Mouse (Mus musculus): Measurements from ENCODE around the gene Dvl1. TPM values are rescaled to one million over a fixed set of nuclear protein-coding genes. Genes with fewer than 3 reads are reported as not detected.

Gene Dvl1
- polyA plus RNA-seq, 1 experiment from 2014 or later: 5.3 TPM

GRCm38 (mm10) chr4:155889316-155889715, 42.1 kb downstream of the Dvl1 start:
- H3K9me3 ChIP-seq (replicated peaks): no peaks in the 10 kb centered on the region
- H3K36me3 ChIP-seq: peaks cover 56% of the 10 kb centered on the region
- WGBS: 82% methylated on average over 5 of the region's 5 CpGs
- H3K4me1 ChIP-seq: peaks cover 29% of the 10 kb centered on the region
- H3K27me3 ChIP-seq: no peaks in the 10 kb centered on the region
- no peak for ATAC-seq (replicated peaks; ENCODE audit: low FRiP score)
- no peak overlapping the region for H3K9ac ChIP-seq
- H3K4me2 ChIP-seq: no peak overlapping the region
- H3K4me3 ChIP-seq (replicated peaks): no peak overlapping the region
- H3K27ac ChIP-seq: no peak overlapping the region

GRCm38 (mm10) chr4:155891011-155891471, 43.8 kb downstream of the Dvl1 start:
- H3K27ac ChIP-seq: peak overlapping the region; percentile 99; the same call in 1 of the 2 replicates

GRCm38 (mm10) chr4:155891551-155892001, 44.4 kb downstream of the Dvl1 start, which contains the start of the genes Pusl1 and Acap3:
TSS of gene Pusl1 (minus strand) at chr4:155891781.
TSS of gene Acap3 (plus strand) at chr4:155891822.
- peak; percentile 90 for ATAC-seq (replicated peaks; ENCODE audit: low FRiP score)
- WGBS: under 1% methylated on average over 52 of the region's 52 CpGs

More at GRCm38 (mm10) chr4:155891011-155891471, 43.8 kb downstream of the Dvl1 start:
- H3K9ac ChIP-seq: peak overlapping the region; percentile 92
- WGBS: under 1% methylated on average over 34 of the region's 34 CpGs
- no peaks in the 10 kb centered on the region for H3K9me3 ChIP-seq (replicated peaks)
- peak overlapping the region; percentile 92 for H3K4me3 ChIP-seq (replicated peaks)
- H3K4me2 ChIP-seq: peak overlapping the region; percentile 98
- ATAC-seq (replicated peaks; ENCODE audit: low FRiP score): no peak
- peaks cover 42% of the 10 kb centered on the region for H3K36me3 ChIP-seq
- peaks cover 39% of the 10 kb centered on the region for H3K4me1 ChIP-seq
- no peaks in the 10 kb centered on the region for H3K27me3 ChIP-seq

GRCm38 (mm10) chr4:155892017-155892416, 44.8 kb downstream of the Dvl1 start:
- under 1% methylated on average over 53 of the region's 56 CpGs for WGBS

More at GRCm38 (mm10) chr4:155891551-155892001, 44.4 kb downstream of the Dvl1 start, which contains the start of the genes Pusl1 and Acap3:
- Histone ChIP-seq H3K9me3 (replicated peaks) (no peaks in the 10 kb centered on the region), H3K36me3 (peaks cover 42% of the 10 kb centered on the region), H3K4me1 (peaks cover 39% of the 10 kb centered on the region), H3K4me2 (peak within 1 kb of the TSS; percentile 98), H3K4me3 (replicated peaks) (peak within 1 kb of the TSS; percentile 92), H3K27ac (peak within 1 kb of the TSS; percentile 99), H3K27me3 (no peaks in the 10 kb centered on the region), H3K9ac (peak within 1 kb of the TSS; percentile 92)

GRCm38 (mm10) chr4:155892438-155893211, 45.4 kb downstream of the Dvl1 start:
- peak overlapping the region; percentile 98 for H3K4me2 ChIP-seq
- peak overlapping the region; percentile 92 for H3K9ac ChIP-seq
- WGBS: 5% methylated on average over 37 of the region's 37 CpGs
- no peaks in the 10 kb centered on the region for H3K27me3 ChIP-seq
- H3K4me1 ChIP-seq: peaks cover 39% of the 10 kb centered on the region
- no peaks in the 10 kb centered on the region for H3K9me3 ChIP-seq (replicated peaks)
- peak overlapping the region; percentile 99 for H3K27ac ChIP-seq
- ATAC-seq (replicated peaks; ENCODE audit: low FRiP score): peak; percentile 56
- H3K36me3 ChIP-seq: peaks cover 39% of the 10 kb centered on the region
- H3K4me3 ChIP-seq (replicated peaks): peak overlapping the region; percentile 92

More at GRCm38 (mm10) chr4:155892017-155892416, 44.8 kb downstream of the Dvl1 start:
- ATAC-seq (replicated peaks; ENCODE audit: low FRiP score): peak; percentile 93
- Histone ChIP-seq H3K9me3 (replicated peaks) (no peaks in the 10 kb centered on the region), H3K27me3 (no peaks in the 10 kb centered on the region), H3K4me3 (replicated peaks) (peak overlapping the region; percentile 92), H3K36me3 (peaks cover 42% of the 10 kb centered on the region), H3K4me2 (peak overlapping the region; percentile 98), H3K9ac (peak overlapping the region; percentile 92), H3K27ac (peak overlapping the region; percentile 99), H3K4me1 (peaks cover 39% of the 10 kb centered on the region)

GRCm38 (mm10) chr4:155893212-155893690, 46.0 kb downstream of the Dvl1 start:
- H3K4me3 ChIP-seq (replicated peaks): peak overlapping the region; percentile 92
- H3K4me1 ChIP-seq: peaks cover 39% of the 10 kb centered on the region
- peak overlapping the region; percentile 92; the same call in 1 of the 2 replicates for H3K9ac ChIP-seq
- WGBS: 69% methylated on average over 8 of the region's 8 CpGs
- H3K4me2 ChIP-seq: peak overlapping the region; percentile 98
- H3K9me3 ChIP-seq (replicated peaks): no peaks in the 10 kb centered on the region
- no peaks in the 10 kb centered on the region for H3K27me3 ChIP-seq
- H3K27ac ChIP-seq: no peak overlapping the region
- ATAC-seq (replicated peaks; ENCODE audit: low FRiP score): no peak
- peaks cover 36% of the 10 kb centered on the region for H3K36me3 ChIP-seq

- Histone ChIP-seq H3K4me2 (peak overlapping the region; percentile 98), H3K9ac (no peak overlapping the region), H3K9me3 (replicated peaks) (no peaks in the 10 kb centered on the region), H3K27ac (0 out of 2 replicates have a peak overlapping the region, but pooled peaks have one; percentile 9), H3K4me1 (peaks cover 39% of the 10 kb centered on the region), H3K36me3 (peaks cover 36% of the 10 kb centered on the region), H3K27me3 (no peaks in the 10 kb centered on the region), H3K4me3 (replicated peaks) (0 out of 2 replicates have a peak overlapping the region, but pooled peaks have one; percentile 92)
- no peak for ATAC-seq (replicated peaks; ENCODE audit: low FRiP score)
- WGBS: 27% methylated on average over 8 of the region's 8 CpGs
Observed at GRCm38 (mm10) chr4:155894311-155894881, 47.2 kb downstream of the Dvl1 start.

GRCm38 (mm10) chr4:155895216-155895615, 48.0 kb downstream of the Dvl1 start:
- ATAC-seq (replicated peaks; ENCODE audit: low FRiP score): no peak
- Histone ChIP-seq H3K27ac (no peak overlapping the region; the same call in 1 of the 2 replicates), H3K9me3 (replicated peaks) (no peaks in the 10 kb centered on the region), H3K27me3 (no peaks in the 10 kb centered on the region), H3K4me2 (peak overlapping the region; percentile 98; the same call in 1 of the 2 replicates), H3K4me3 (replicated peaks) (no peak overlapping the region), H3K36me3 (peaks cover 37% of the 10 kb centered on the region), H3K9ac (no peak overlapping the region), H3K4me1 (peaks cover 38% of the 10 kb centered on the region)
- 42% methylated on average over 6 of the region's 6 CpGs for WGBS

GRCm38 (mm10) chr4:155895826-155896225, 48.6 kb downstream of the Dvl1 start:
- Histone ChIP-seq H3K9ac (no peak overlapping the region), H3K36me3 (peaks cover 43% of the 10 kb centered on the region), H3K27me3 (no peaks in the 10 kb centered on the region), H3K4me2 (no peak overlapping the region), H3K9me3 (replicated peaks) (no peaks in the 10 kb centered on the region), H3K4me1 (peaks cover 32% of the 10 kb centered on the region), H3K27ac (no peak overlapping the region), H3K4me3 (replicated peaks) (no peak overlapping the region)
- WGBS: 90% methylated on average over 4 of the region's 4 CpGs
- ATAC-seq (replicated peaks; ENCODE audit: low FRiP score): no peak

- no peak for ATAC-seq (replicated peaks; ENCODE audit: low FRiP score)
- WGBS: 96% methylated on average over 12 of the region's 12 CpGs
- no peak overlapping the region for H3K4me3 ChIP-seq (replicated peaks)
Observed at GRCm38 (mm10) chr4:155896461-155896860, 49.3 kb downstream of the Dvl1 start.

GRCm38 (mm10) chr4:155898318-155898717, 51.1 kb downstream of the Dvl1 start:
- Histone ChIP-seq H3K36me3 (peaks cover 68% of the 10 kb centered on the region), H3K27me3 (no peaks in the 10 kb centered on the region), H3K9me3 (replicated peaks) (no peaks in the 10 kb centered on the region), H3K9ac (no peak overlapping the region), H3K4me1 (peaks cover 21% of the 10 kb centered on the region), H3K27ac (no peak overlapping the region), H3K4me2 (no peak overlapping the region), H3K4me3 (replicated peaks) (no peak overlapping the region)
- no peak for ATAC-seq (replicated peaks; ENCODE audit: low FRiP score)
- WGBS: 98% methylated on average over 2 of the region's 2 CpGs

More at GRCm38 (mm10) chr4:155896461-155896860, 49.3 kb downstream of the Dvl1 start:
- H3K9me3 ChIP-seq (replicated peaks): no peaks in the 10 kb centered on the region
- peaks cover 50% of the 10 kb centered on the region for H3K36me3 ChIP-seq
- H3K27me3 ChIP-seq: no peaks in the 10 kb centered on the region
- peaks cover 30% of the 10 kb centered on the region for H3K4me1 ChIP-seq
- H3K9ac ChIP-seq: no peak overlapping the region
- no peak overlapping the region for H3K27ac ChIP-seq
- H3K4me2 ChIP-seq: no peak overlapping the region
